In the genomic region with DNA sequence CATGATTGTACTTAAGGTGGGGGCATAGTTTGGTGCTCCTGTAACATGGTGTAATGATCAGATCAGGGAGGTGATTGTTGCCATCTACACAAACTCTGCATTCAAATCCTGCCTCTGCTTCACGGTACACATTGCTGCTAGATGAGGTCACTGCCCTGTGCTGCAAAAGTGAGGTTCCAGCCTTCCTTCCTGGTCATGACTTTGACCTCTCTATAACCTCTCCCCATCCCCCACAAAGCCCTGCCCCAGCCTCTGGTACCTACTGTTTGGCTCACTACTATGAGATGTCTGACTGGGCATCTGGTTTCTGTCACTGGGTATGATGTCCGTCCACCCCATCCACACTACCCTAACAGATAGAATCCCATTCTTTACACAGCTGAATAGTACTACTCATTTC, we compare ENCODE assay signal across 30 mouse cellular contexts.
DNase-seq lines count a peak whose midpoint lies in the region; ATAC-seq lines count a peak whose summit lies in the region.
"Had no signal": no experiment of that assay in that cellular context is flagged by ENCODE, and none has a peak within 500 bp of the region (broad histone marks: within the 10 kb centered on the region; RNA-seq: fewer than 3 reads in every experiment).

No protein-coding gene starts in this region.

- no peaks in the 10 kb centered on the region for H3K9me3 ChIP-seq in heart, embryonic 12.5 days (replicated peaks)
- H3K9me3 ChIP-seq in heart, embryonic 13.5 days = no peaks in the 10 kb centered on the region
- H3K9me3 ChIP-seq in forebrain, embryonic 10.5 days = no peaks in the 10 kb centered on the region
- H3K9me3 ChIP-seq: embryonic facial prominence, embryonic 13.5 days; forebrain, embryonic 13.5 days; kidney, embryonic 15.5 days; limb, embryonic 12.5 days; midbrain, embryonic 10.5 days had no signal

- 10% methylated on average over 2 of the region's 2 CpGs for WGBS in heart, embryonic 12.5 days
- 22% methylated on average over 2 of the region's 2 CpGs for WGBS in heart, embryonic 13.5 days
- 77% methylated on average over 2 of the region's 2 CpGs for WGBS in forebrain, embryonic 10.5 days

- DNase-seq in heart, postnatal 36 days = no peak
- DNase-seq in R1 (ENCODE audit: low read depth, low spot score) = peak; percentile 27
- DNase-seq in heart, postnatal 4 days = peak; percentile 36
- no peak for DNase-seq in forebrain, embryonic 10.5 days (ENCODE audit: extremely low spot score, low spot score)
- DNase-seq in T-cell, adult 2 months (ENCODE audit: low spot score) = no peak
- DNase-seq: adrenal gland, postnatal 10 days; cerebellum, adult 2 months; cerebellum, postnatal 36 days; gastrocnemius, postnatal 10 days; kidney, adult 11 months; kidney, postnatal 36 days; layer of hippocampus, postnatal 36 days; liver, postnatal 0 days; right cerebral cortex, adult 18-20 months; right cerebral cortex, postnatal 4 days; thymus, adult 2 months had no signal

- H3K4me3 ChIP-seq in heart, embryonic 12.5 days = no peak overlapping the region
- H3K4me3 ChIP-seq in heart, embryonic 13.5 days = no peak overlapping the region
- H3K4me3 ChIP-seq in forebrain, embryonic 10.5 days = no peak overlapping the region
- H3K4me3 ChIP-seq: embryonic facial prominence, embryonic 13.5 days; erythroblast, embryonic 14.5 days; forebrain, embryonic 13.5 days; kidney, embryonic 15.5 days; limb, embryonic 12.5 days; midbrain, embryonic 10.5 days; myocyte had no signal

- H3K4me2 ChIP-seq in heart, embryonic 12.5 days = no peak overlapping the region
- no peak overlapping the region for H3K4me2 ChIP-seq in heart, embryonic 13.5 days
- H3K4me2 ChIP-seq: embryonic facial prominence, embryonic 13.5 days; forebrain, embryonic 13.5 days; kidney, embryonic 15.5 days; limb, embryonic 12.5 days; liver, embryonic 11.5 days had no signal

- ATAC-seq in heart, embryonic 12.5 days (ENCODE audit: insufficient number of reproducible peaks, low FRiP score) = peak; percentile 77
- ATAC-seq in heart, embryonic 13.5 days (ENCODE audit: extremely low read depth, insufficient number of reproducible peaks, low FRiP score, low TSS enrichment) = peak; percentile 70; the same call in 1 of the 2 replicates
- ATAC-seq: forebrain, embryonic 13.5 days; hindbrain, postnatal 0 days; liver, postnatal 0 days; lung, postnatal 0 days; midbrain, embryonic 16.5 days had no signal

- intact Hi-C loops in heart, postnatal 36 days (cut with DNase I) = no loop called here

- H3K4me1 ChIP-seq in heart, embryonic 12.5 days (replicated peaks) = peaks cover 15% of the 10 kb centered on the region
- peaks cover 19% of the 10 kb centered on the region for H3K4me1 ChIP-seq in heart, embryonic 13.5 days
- H3K4me1 ChIP-seq in forebrain, embryonic 10.5 days = 0 out of 2 replicates have a peak, but pooled peaks cover 3% of the 10 kb centered on the region
- H3K4me1 ChIP-seq: embryonic facial prominence, embryonic 13.5 days; limb, embryonic 12.5 days; midbrain, embryonic 10.5 days had no signal

- no peaks in the 10 kb centered on the region for H3K27me3 ChIP-seq in heart, embryonic 12.5 days (replicated peaks)
- H3K27me3 ChIP-seq in heart, embryonic 13.5 days (replicated peaks) = no peaks in the 10 kb centered on the region
- no peaks in the 10 kb centered on the region for H3K27me3 ChIP-seq in forebrain, embryonic 10.5 days (ENCODE audit: poor library complexity, severe bottlenecking)
- H3K27me3 ChIP-seq: embryonic facial prominence, embryonic 13.5 days; forebrain, embryonic 13.5 days; kidney, embryonic 15.5 days; limb, embryonic 12.5 days had no signal

- peak overlapping the region; percentile 47; the same call in 1 of the 2 replicates for H3K27ac ChIP-seq in heart, embryonic 12.5 days (ENCODE audit: poor library complexity, severe bottlenecking)
- H3K27ac ChIP-seq in heart, embryonic 13.5 days (replicated peaks) = no peak overlapping the region
- H3K27ac ChIP-seq in forebrain, embryonic 10.5 days = no peak overlapping the region
- H3K27ac ChIP-seq: embryonic facial prominence, embryonic 13.5 days; forebrain, embryonic 13.5 days; hindbrain, postnatal 0 days; kidney, embryonic 15.5 days; limb, embryonic 12.5 days; macrophage; midbrain, embryonic 10.5 days had no signal

- no peak overlapping the region for H3K9ac ChIP-seq in heart, embryonic 12.5 days
- no peak overlapping the region for H3K9ac ChIP-seq in heart, embryonic 13.5 days
- H3K9ac ChIP-seq: embryonic facial prominence, embryonic 13.5 days; forebrain, embryonic 13.5 days; kidney, embryonic 15.5 days; limb, embryonic 12.5 days; liver, postnatal 0 days had no signal

- peaks cover 18% of the 10 kb centered on the region; the same call in 1 of the 2 replicates for H3K36me3 ChIP-seq in heart, embryonic 12.5 days
- H3K36me3 ChIP-seq in heart, embryonic 13.5 days = peaks cover 17% of the 10 kb centered on the region
- peaks cover 20% of the 10 kb centered on the region for H3K36me3 ChIP-seq in forebrain, embryonic 10.5 days (replicated peaks)

Comparison
In these comparisons a context has a peak if more than half of its experiments do, and no peak if none do; other contexts are left out.
1. DNase-seq: peak in R1 (single experiment) and heart, postnatal 4 days (single experiment); none in heart, postnatal 36 days (0 of 2), forebrain, embryonic 10.5 days (single experiment) and T-cell, adult 2 months (single experiment).